Mouse (Mus musculus) heart, embryonic 14.5 days (tissue): ENCODE results near the gene Prepl. TPM values are rescaled to one million over a fixed set of nuclear protein-coding genes. Genes with fewer than 3 reads are reported as not detected.
A peak's percentile ranks its signal among the peaks of the same experiment; 100 is the strongest.

Source experiments
- ATAC-seq: fragments of 200-750 bp; cut with Nextera tagmentation; 2 replicates; pipeline ENCODE4 v1.8.0; 2017; ENCODE audit warnings: low read depth, moderate TSS enrichment; ENCODE audit not compliant: insufficient number of reproducible peaks, insufficient read depth, low FRiP score
- H3K27ac ChIP-seq, 2 experiments: fragments of 200-500 bp in 1 of 2; fragments of 300-500 bp in 1 of 2; sonication (generic) in 1 of 2; replicated peaks in 1 of 2; 2 replicates each; pipeline ENCODE4 v1.5.1; 2012 to 2014; ENCODE audit warnings: low read depth in 2 of 2, low read length in 2 of 2, control low read depth in 1 of 2, mild to moderate bottlenecking in 1 of 2, mixed read lengths in 1 of 2; ENCODE audit not compliant: control insufficient read depth in 1 of 2, insufficient read depth in 1 of 2
- H3K27me3 ChIP-seq: fragments of 300-500 bp; sonication (generic); 2 replicates; pipeline ENCODE4 v1.6.1; 2014; ENCODE audit warnings: mild to moderate bottlenecking, low read length, control low read depth; ENCODE audit not compliant: control insufficient read depth, insufficient read depth
- H3K36me3 ChIP-seq: fragments of 300-500 bp; sonication (generic); 2 replicates; pipeline ENCODE4 v1.6.1; 2014; ENCODE audit warnings: mild to moderate bottlenecking, control low read depth, low read length, mixed read lengths; ENCODE audit not compliant: control insufficient read depth, insufficient read depth
- H3K4me1 ChIP-seq, 2 experiments: fragments of 200-500 bp in 1 of 2; fragments of 300-500 bp in 1 of 2; sonication (generic) in 1 of 2; 2 replicates each; pipeline ENCODE4 v1.6.1; 2012 to 2014; ENCODE audit warnings: low read length in 2 of 2, control low read depth in 1 of 2, mixed read lengths in 1 of 2; ENCODE audit not compliant: control insufficient read depth in 2 of 2, insufficient read depth in 2 of 2
- H3K4me2 ChIP-seq: fragments of 300-500 bp; sonication (generic); 2 replicates; pipeline ENCODE4 v1.6.1; 2014; ENCODE audit warnings: mild to moderate bottlenecking, low read length
- H3K4me3 ChIP-seq, 2 experiments: fragments of 200-500 bp in 1 of 2; fragments of 300-500 bp in 1 of 2; sonication (generic) in 1 of 2; 2 replicates each; pipeline ENCODE4 v1.5.1; 2012 to 2014; ENCODE audit warnings: low read length in 2 of 2, mild to moderate bottlenecking in 2 of 2, control low read depth in 1 of 2, low read depth in 1 of 2, moderate library complexity in 1 of 2; ENCODE audit not compliant: control insufficient read depth in 1 of 2, insufficient read depth in 1 of 2
- H3K9ac ChIP-seq: fragments of 300-500 bp; sonication (generic); 2 replicates; pipeline ENCODE4 v1.6.1; 2014; ENCODE audit warnings: mild to moderate bottlenecking, low read length
- H3K9me3 ChIP-seq: fragments of 300-500 bp; sonication (generic); 2 replicates; pipeline ENCODE4 v1.6.1; 2016; ENCODE audit warnings: low read length, control low read depth; ENCODE audit not compliant: control insufficient read depth
- WGBS: fragments of 180-500 bp; shearing (Covaris S2); extraction: QIAGEN DNeasy Blood & Tissue Kit; methylation state at CpG from one replicate; pipeline ENCODE4 v1.1.7; 2014; 5-methylcytosine and 5-hydroxymethylcytosine counted together
- polyA plus RNA-seq: library from polyadenylated mRNA; unstranded; fragments of >200 nt; fragmentation: Nextera tagmentation; extraction: Ambion mirVana; gene quantifications from 2 replicates; pipeline ENCODE4 v1.2.1, GENCODE M21; 2014

Prepl gene
- polyA plus RNA-seq, 1 experiment from 2014 or later: 31.5 TPM

DNA sequence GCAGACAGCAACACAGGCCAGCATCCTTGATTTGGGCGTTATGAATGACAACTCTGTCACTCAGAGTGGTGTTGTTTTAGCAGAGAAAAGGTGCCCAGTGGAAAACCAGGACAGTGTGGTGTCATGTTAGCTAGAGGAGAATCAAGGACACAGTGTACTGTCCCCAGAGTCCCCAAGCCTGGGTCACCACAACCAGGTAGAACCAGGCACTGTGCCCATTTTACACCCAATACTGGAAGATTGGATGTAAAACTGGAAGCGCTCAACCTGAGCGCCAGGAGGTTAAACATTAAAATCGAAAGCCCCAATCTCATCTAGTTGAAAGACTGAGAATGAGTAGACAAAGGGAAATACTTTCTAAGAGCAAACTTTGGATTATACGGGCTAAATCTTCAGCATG lies 45.6 kb downstream of the Prepl start:
- H3K36me3 ChIP-seq: no peaks in the 10 kb centered on the region
- 87% methylated on average over 5 of the region's 5 CpGs for WGBS
- no peak overlapping the region for H3K4me2 ChIP-seq

DNA sequence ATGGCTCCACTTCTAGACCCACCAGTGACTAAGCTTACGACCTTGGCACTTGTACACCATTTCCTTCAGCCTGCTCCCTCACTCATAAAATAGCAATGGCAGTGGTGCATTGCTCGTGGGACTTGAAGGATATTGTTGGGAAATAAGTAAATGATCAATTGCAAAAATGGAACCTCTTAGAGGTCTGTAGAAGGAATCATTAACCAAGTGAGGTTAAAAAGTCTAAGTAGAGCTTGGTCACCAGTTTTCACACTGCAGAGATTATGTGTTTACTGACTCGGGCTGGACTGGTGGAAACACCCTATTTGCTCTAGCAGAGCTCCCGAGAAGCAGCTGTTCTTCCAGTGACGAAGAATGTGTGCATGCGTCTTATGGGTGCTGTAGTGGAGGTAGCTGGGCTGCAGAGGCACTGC lies 46.6 kb downstream of the Prepl start:
- H3K9ac ChIP-seq: no peak overlapping the region
- no peak overlapping the region for H3K27ac ChIP-seq
- no peaks in the 10 kb centered on the region for H3K36me3 ChIP-seq
- ATAC-seq: no peak
- no peak overlapping the region for H3K4me3 ChIP-seq
- 79% methylated on average over 6 of the region's 6 CpGs for WGBS
- H3K4me2 ChIP-seq: no peak overlapping the region
- no peaks in the 10 kb centered on the region for H3K9me3 ChIP-seq
- no peaks in the 10 kb centered on the region for H3K27me3 ChIP-seq
- no peaks in the 10 kb centered on the region for H3K4me1 ChIP-seq

More for the DNA sequence above, 45.6 kb downstream of the Prepl start:
- Histone ChIP-seq H3K4me3 (no peak overlapping the region), H3K9me3 (no peaks in the 10 kb centered on the region), H3K9ac (no peak overlapping the region), H3K4me1 (no peaks in the 10 kb centered on the region), H3K27ac (no peak overlapping the region), H3K27me3 (no peaks in the 10 kb centered on the region)
- no peak for ATAC-seq

DNA sequence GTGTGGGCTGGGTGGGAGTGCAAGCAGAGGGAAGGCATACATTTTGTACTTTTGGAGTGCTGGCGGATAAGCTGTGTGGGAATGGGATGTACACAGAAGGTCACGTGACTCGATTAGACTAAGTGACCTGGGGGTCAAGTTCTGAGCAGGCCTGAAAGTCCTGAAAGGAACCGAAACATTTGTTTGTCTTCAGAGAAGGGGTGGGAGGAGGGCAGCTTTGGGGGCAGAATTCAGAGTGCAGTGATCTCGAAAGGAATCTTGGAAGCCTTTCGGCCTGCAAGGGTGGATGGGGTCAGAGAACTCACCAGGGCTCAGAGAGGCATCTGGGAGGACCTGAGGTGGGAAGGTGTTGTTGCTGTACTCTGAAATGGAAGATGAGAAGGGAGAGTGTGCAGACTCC lies 47.6 kb downstream of the Prepl start:
- Histone ChIP-seq H3K27me3 (no peaks in the 10 kb centered on the region), H3K4me1 (no peaks in the 10 kb centered on the region), H3K36me3 (no peaks in the 10 kb centered on the region), H3K4me3 (no peak overlapping the region), H3K27ac (no peak overlapping the region), H3K9ac (no peak overlapping the region), H3K9me3 (no peaks in the 10 kb centered on the region), H3K4me2 (no peak overlapping the region)
- no peak for ATAC-seq
- 74% methylated on average over 6 of the region's 6 CpGs for WGBS

DNA sequence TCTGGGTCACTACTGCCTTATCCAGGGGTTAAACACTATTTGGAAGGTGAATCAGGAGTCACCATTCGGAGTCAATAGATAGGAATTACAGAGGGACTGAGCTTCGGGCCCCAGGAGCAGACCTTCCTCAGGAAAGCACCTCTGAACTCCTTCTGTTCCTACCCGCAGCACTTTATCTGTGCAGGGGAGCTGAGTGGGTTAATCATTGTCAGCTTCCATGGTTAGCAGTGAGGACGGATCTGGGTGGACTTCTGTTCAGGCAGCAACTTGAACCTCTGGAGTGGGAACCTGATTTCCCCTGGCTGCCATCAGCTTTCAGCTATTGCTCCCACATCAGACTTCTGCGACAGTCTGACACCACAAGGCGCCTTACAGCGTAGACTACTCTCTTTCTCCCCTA lies 49.1 kb downstream of the Prepl start:
- no peaks in the 10 kb centered on the region for H3K9me3 ChIP-seq
- H3K36me3 ChIP-seq: no peaks in the 10 kb centered on the region
- H3K4me1 ChIP-seq: no peaks in the 10 kb centered on the region
- H3K9ac ChIP-seq: no peak overlapping the region
- ATAC-seq: no peak
- H3K4me2 ChIP-seq: no peak overlapping the region
- H3K27me3 ChIP-seq: no peaks in the 10 kb centered on the region
- WGBS: 68% methylated on average over 7 of the region's 7 CpGs
- no peak overlapping the region for H3K4me3 ChIP-seq
- H3K27ac ChIP-seq: no peak overlapping the region

DNA sequence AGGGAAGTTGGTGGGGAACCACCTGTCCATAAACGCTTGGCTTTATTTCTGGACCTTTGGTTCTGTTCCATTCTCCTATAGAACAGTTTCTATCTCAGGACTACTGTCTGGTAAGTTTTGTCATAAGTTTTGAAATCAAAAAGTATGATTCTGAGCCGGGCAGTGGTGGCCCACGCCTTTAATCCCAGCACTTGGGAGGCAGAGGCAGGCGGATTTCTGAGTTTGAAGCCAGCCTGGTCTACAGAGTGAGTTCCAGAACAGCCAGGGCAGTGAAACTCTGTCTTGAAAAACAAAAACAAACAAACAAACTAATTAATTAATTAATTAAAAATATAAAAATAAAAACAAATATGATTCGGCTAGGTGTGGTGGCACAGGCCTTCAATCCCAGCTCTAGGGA lies 51.3 kb downstream of the Prepl start:
- no peak for ATAC-seq
- no peak overlapping the region for H3K4me2 ChIP-seq
- H3K9me3 ChIP-seq: no peaks in the 10 kb centered on the region
- H3K9ac ChIP-seq: no peak overlapping the region
- 90% methylated on average over 5 of the region's 5 CpGs for WGBS
- H3K36me3 ChIP-seq: no peaks in the 10 kb centered on the region
- H3K27ac ChIP-seq: no peak overlapping the region
- H3K27me3 ChIP-seq: no peaks in the 10 kb centered on the region
- no peak overlapping the region for H3K4me3 ChIP-seq
- H3K4me1 ChIP-seq: peaks cover 2 to 3% of the 10 kb centered on the region in 2 experiments; a peak in 1 of 4 replicates

DNA sequence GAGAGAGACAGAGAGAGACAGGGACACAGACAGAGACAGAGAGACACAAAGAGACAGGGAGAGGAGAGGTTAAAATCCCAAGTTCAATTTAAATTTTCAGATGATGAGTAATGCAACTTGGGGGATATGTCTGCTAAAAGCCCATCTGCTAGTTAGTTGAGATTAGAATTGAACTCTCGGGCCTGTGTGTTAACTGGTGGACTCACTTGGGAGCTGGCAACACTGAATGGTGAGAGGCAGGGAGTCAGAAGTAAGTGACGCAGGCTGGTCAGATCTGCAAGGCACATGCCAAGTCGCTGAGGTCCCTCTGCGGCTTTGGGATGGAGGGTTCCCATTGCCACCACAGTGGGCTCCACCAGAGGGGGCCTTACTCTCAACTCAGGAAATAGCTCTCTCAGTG lies 51.7 kb downstream of the Prepl start:
- Histone ChIP-seq H3K9me3 (no peaks in the 10 kb centered on the region), H3K4me1 (peaks cover 2 to 3% of the 10 kb centered on the region in 2 experiments; a peak in 1 of 4 replicates), H3K36me3 (no peaks in the 10 kb centered on the region), H3K4me2 (no peak overlapping the region), H3K9ac (no peak overlapping the region), H3K4me3 (no peak overlapping the region), H3K27ac (no peak overlapping the region), H3K27me3 (no peaks in the 10 kb centered on the region)
- WGBS: 73% methylated on average over 4 of the region's 4 CpGs
- ATAC-seq: no peak

DNA sequence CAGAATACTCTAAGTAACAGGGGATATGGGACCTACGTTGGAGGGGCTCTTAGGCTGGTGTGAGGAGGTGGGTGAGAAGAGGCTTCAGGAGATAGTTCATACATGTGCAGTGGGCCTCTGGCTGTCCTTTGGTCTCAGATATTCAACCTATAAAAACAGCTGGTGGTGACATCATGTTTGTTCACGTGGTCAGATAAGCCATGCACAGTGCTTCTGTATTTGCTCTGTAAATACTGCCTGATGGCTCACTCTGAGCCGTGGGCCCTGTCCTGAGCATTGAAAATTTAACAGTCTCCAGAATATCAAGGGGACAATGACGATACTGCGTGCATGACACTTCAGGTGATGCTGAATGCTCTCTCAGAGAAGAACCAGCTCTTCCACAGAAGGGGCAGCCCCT lies 52.2 kb downstream of the Prepl start:
- H3K9ac ChIP-seq: no peak overlapping the region
- 69% methylated on average over 5 of the region's 5 CpGs for WGBS
- H3K27ac ChIP-seq: no peak overlapping the region

DNA sequence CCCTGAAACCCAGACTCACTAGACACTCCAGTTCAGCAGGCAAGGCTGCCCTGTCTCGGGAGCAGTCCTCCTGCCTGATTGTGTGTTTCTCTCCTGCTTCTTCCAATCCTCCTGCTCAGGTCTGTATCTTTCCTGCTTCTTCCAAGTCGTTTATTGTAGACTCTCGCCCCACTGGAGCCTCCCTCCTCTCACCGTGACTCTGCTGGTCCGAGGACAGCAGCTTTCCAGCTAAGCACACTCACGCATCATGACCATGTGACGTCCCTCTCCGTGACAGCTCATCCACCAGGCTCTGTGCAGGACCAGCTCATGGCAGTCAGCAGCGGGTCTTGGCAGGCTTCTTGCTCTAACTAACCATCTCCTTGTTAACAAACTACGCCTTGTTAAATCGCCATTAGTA lies 56.0 kb downstream of the Prepl start:
- H3K4me3 ChIP-seq: no peak overlapping the region
- H3K27me3 ChIP-seq: no peaks in the 10 kb centered on the region
- H3K4me2 ChIP-seq: peak overlapping the region; percentile 35
- ATAC-seq: no peak
- WGBS: 46% methylated on average over 11 of the region's 11 CpGs
- no peak overlapping the region for H3K27ac ChIP-seq
- no peaks in the 10 kb centered on the region for H3K36me3 ChIP-seq
- no peak overlapping the region for H3K9ac ChIP-seq
- no peaks in the 10 kb centered on the region for H3K9me3 ChIP-seq
- H3K4me1 ChIP-seq: peaks cover 2 to 3% of the 10 kb centered on the region in 2 experiments; a peak in 1 of 4 replicates

More for the DNA sequence above, 52.2 kb downstream of the Prepl start:
- no peaks in the 10 kb centered on the region for H3K27me3 ChIP-seq
- no peaks in the 10 kb centered on the region for H3K36me3 ChIP-seq
- H3K4me2 ChIP-seq: no peak overlapping the region
- H3K4me1 ChIP-seq: peaks cover 2 to 3% of the 10 kb centered on the region in 2 experiments; a peak in 1 of 4 replicates
- no peak overlapping the region for H3K4me3 ChIP-seq
- no peak for ATAC-seq
- H3K9me3 ChIP-seq: no peaks in the 10 kb centered on the region
